Mouse (Mus musculus) C2C12 (cell line): ENCODE measurements at regions not wholly inside any gene's neighbourhood (a gene's known extent, or its start where the extent isn't known, plus 50 kb on each side); places are given as distances from the start of the nearest gene placed in this dataset.

ENCODE experiments used
- CEBPB ChIP-seq: IDR thresholded peaks from one replicate; pipeline ENCODE4 v1.6.1; 2011; ENCODE audit warnings: low read depth, mild to moderate bottlenecking, control low read depth, moderate library complexity
- CTCF ChIP-seq: IDR thresholded peaks from one replicate; pipeline ENCODE4 v1.5.1; 2011; ENCODE audit not compliant: control insufficient read depth, insufficient read depth, insufficient read length
- MYOG ChIP-seq: IDR thresholded peaks from one replicate; pipeline ENCODE4 v1.6.1; 2011; ENCODE audit not compliant: control insufficient read depth, insufficient read length; ENCODE audit errors: extremely low read depth

DNA sequence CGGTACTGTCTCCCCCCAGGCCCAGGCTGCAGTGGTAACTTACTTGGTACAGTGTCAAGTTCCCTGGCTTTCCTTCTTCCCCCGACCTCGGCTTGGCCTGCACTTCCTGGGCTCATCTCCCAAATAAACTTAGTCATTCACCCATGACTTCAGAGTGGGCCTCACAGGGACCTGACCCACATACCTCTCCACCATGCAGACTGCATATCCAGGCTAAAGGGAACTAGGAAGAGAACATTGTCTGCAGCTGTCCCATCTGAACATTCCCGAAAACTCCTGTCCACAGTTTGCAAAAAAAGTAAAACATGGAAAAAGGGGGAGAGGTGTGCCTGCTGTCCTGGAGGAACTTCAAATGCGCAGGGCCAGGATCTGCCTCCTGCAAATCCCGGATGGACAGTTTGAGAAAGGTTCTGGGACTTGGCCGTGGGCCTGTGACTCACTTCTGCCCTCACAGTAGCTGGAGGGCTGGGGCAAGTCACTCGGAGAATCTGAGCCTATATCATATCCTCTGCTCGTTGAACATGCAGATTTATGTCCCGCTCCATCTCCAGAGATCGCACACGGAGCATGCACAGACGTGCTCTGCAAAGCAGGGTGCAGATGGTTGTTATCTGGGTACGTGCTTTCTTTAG is 87.9 kb upstream of the Gsc start:
- TF ChIP-seq CTCF (no peak), MYOG (no peak), CEBPB (no peak)
